Mouse (Mus musculus) liver, adult (tissue): ENCODE results near the gene Tmem229a.

Source experiments
- GATA4 ChIP-seq: IDR thresholded peaks from 2 replicates; pipeline ENCODE4 v1.6.1; 2014; ENCODE audit warnings: mild to moderate bottlenecking, low read length; ENCODE audit not compliant: insufficient replicate concordance

Gene Tmem229a

GRCm38 (mm10) chr6:24910728-24911105, 45.4 kb downstream of the Tmem229a start:
- TF ChIP-seq GATA4: no peak

GRCm38 (mm10) chr6:24910016-24910727, 45.9 kb downstream of the Tmem229a start:
- TF ChIP-seq GATA4: no peak

- TF ChIP-seq GATA4: no peak
Observed at GRCm38 (mm10) chr6:24907824-24908223, 48.3 kb downstream of the Tmem229a start.

GRCm38 (mm10) chr6:24905101-24905500, 51.0 kb downstream of the Tmem229a start:
- no peak for TF ChIP-seq GATA4
